Mouse (Mus musculus): ENCODE measurements at regions not wholly inside any gene's neighbourhood (a gene's known extent, or its start where the extent isn't known, plus 50 kb on each side); places are given as distances from the start of the nearest gene placed in this dataset.

DNA sequence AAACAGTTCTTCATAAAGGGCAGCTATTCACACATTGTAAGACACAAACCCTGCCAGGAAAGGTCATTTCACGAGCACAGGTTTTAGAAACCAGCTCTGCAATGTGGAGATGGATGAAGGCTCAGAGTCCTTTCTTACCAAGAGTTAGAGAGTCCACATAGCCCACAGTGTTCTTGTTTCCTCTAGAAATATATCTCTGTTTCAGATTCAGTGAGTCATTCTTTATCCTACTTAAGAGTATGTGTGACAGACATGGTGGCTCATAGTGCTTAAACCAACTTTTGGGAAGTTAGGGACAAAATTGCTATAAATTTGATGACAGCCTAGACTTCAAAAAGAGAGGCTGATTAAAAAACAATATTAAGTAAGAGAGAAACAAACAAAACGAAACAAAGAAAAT is 514.9 kb upstream of the Zfp804a start:
- DNase-seq (ENCODE audit: extremely low read depth), result no peak
- Histone ChIP-seq H3K4me1 (ENCODE audit: control insufficient read depth in 1 of 2, insufficient read depth in 2 of 2) (no peaks in the 10 kb centered on the region), H3K79me2 (replicated peaks; ENCODE audit: control insufficient read depth, extremely low read depth, insufficient read depth, poor library complexity, severe bottlenecking) (no peaks in the 10 kb centered on the region), H3K27me3 (replicated peaks) (no peaks in the 10 kb centered on the region), H3K9ac (ENCODE audit: insufficient read depth, low read depth) (no peak overlapping the region), H3K9me3 (replicated peaks; ENCODE audit: low read length) (no peaks in the 10 kb centered on the region), H3K4me2 (ENCODE audit: insufficient read depth, low read depth, poor library complexity, severe bottlenecking) (no peak overlapping the region), H3K4me3 (replicated peaks in 1 of 3; ENCODE audit: low read depth in 2 of 3, low read length in 2 of 3, poor library complexity in 1 of 3) (no peak overlapping the region), H3K27ac (ENCODE audit: insufficient read depth, low read depth) (no peak overlapping the region), H3K36me3 (replicated peaks in 1 of 2; ENCODE audit: control insufficient read depth in 1 of 2, insufficient read depth in 1 of 2, low read length in 1 of 2) (no peaks in the 10 kb centered on the region)
- TF ChIP-seq MAFK (IDR thresholded peaks at IDR 0.05; ENCODE audit: insufficient replicate concordance, low read length) (no peak), HCFC1 (IDR thresholded peaks at IDR 0.05; ENCODE audit: low read depth, low read length) (no peak)
- in situ Hi-C loops (cut with MboI; ENCODE audit: low pct_ligation_motif_present, low pct_unique_long_range_greater_than_20kb, low sequenced_read_pairs) (no loop called here), dilution Hi-C loops (cut with MboI; ENCODE audit: extremely low pct_ligation_motif_present, extremely low pct_unique_long_range_greater_than_20kb, low sequenced_read_pairs) (no loop called here)

DNA sequence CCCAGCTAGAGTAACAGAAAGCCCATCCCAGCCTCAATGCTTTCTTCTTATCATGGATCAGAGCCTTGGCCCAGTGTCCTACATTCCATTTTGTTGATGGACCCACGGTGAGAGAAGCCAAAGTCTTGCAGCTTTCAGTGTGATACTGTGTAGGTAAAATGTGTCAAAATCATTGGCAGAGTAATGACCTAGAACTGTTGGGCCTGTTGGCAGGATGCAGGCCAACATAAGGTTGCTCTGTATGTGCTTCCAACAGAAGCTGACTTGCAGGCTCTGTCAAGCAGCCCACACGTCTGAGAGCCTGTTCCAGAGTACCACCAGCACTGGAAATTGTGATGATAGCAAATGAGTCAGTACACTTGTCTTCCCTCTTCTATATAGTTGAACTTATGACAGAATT is 503.9 kb upstream of the Zfp804a start:
- in situ Hi-C loops (cut with MboI; ENCODE audit: low pct_ligation_motif_present, low pct_unique_long_range_greater_than_20kb, low sequenced_read_pairs) (no loop called here), dilution Hi-C loops (cut with MboI; ENCODE audit: extremely low pct_ligation_motif_present, extremely low pct_unique_long_range_greater_than_20kb, low sequenced_read_pairs) (no loop called here)
- Histone ChIP-seq H3K4me1 (ENCODE audit: control insufficient read depth in 1 of 2, insufficient read depth in 2 of 2) (no peaks in the 10 kb centered on the region), H3K4me3 (replicated peaks in 1 of 3; ENCODE audit: low read depth in 2 of 3, low read length in 2 of 3, poor library complexity in 1 of 3) (no peak overlapping the region), H3K9ac (ENCODE audit: insufficient read depth, low read depth) (no peak overlapping the region), H3K27ac (ENCODE audit: insufficient read depth, low read depth) (no peak overlapping the region), H3K79me2 (replicated peaks; ENCODE audit: control insufficient read depth, extremely low read depth, insufficient read depth, poor library complexity, severe bottlenecking) (no peaks in the 10 kb centered on the region), H3K27me3 (replicated peaks) (no peaks in the 10 kb centered on the region), H3K36me3 (replicated peaks in 1 of 2; ENCODE audit: control insufficient read depth in 1 of 2, insufficient read depth in 1 of 2, low read length in 1 of 2) (no peaks in the 10 kb centered on the region), H3K9me3 (replicated peaks; ENCODE audit: low read length) (peaks cover 3% of the 10 kb centered on the region), H3K4me2 (ENCODE audit: insufficient read depth, low read depth, poor library complexity, severe bottlenecking) (no peak overlapping the region)
- DNase-seq (ENCODE audit: extremely low read depth), result no peak
- TF ChIP-seq ELF1 (IDR thresholded peaks at IDR 0.05; ENCODE audit: low read depth, low read length) (no peak), JUND (conservative IDR thresholded peaks at IDR 0.05; ENCODE audit: low read depth, low read length) (no peak), MAX (IDR thresholded peaks at IDR 0.05; ENCODE audit: low read length) (no peak), ZMIZ1 (IDR thresholded peaks at IDR 0.05; ENCODE audit: low read depth, low read length) (no peak), ETS1 (conservative IDR thresholded peaks at IDR 0.05; ENCODE audit: low read depth, low read length) (no peak)

DNA sequence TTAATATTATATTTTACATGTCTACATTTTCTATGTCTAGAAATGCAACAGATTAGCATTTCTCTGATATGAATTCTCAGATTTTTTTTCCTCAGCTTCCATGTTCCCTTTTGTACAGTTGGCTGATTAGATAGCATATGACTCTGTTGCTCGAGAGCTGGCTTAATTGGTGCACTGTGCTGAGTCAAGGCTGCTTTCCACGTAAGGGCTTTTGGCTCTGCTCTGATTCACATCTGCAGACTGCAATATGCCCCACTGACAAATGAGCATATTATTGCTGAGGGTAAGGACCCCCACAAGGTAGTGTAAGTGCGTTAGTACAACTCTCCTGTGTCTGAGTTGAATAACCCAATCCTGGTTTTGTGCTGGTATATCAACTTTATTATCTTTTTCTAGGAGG is 470.9 kb upstream of the Zfp804a start:
- Histone ChIP-seq H3K4me1 (ENCODE audit: control insufficient read depth in 1 of 2, insufficient read depth in 2 of 2) (no peaks in the 10 kb centered on the region), H3K27me3 (replicated peaks) (no peaks in the 10 kb centered on the region), H3K79me2 (replicated peaks; ENCODE audit: control insufficient read depth, extremely low read depth, insufficient read depth, poor library complexity, severe bottlenecking) (no peaks in the 10 kb centered on the region), H3K27ac (ENCODE audit: insufficient read depth, low read depth) (no peak overlapping the region), H3K36me3 (replicated peaks in 1 of 2; ENCODE audit: control insufficient read depth in 1 of 2, insufficient read depth in 1 of 2, low read length in 1 of 2) (no peaks in the 10 kb centered on the region), H3K4me2 (ENCODE audit: insufficient read depth, low read depth, poor library complexity, severe bottlenecking) (no peak overlapping the region), H3K4me3 (replicated peaks in 1 of 3; ENCODE audit: low read depth in 2 of 3, low read length in 2 of 3, poor library complexity in 1 of 3) (no peak overlapping the region), H3K9me3 (replicated peaks; ENCODE audit: low read length) (no peaks in the 10 kb centered on the region), H3K9ac (ENCODE audit: insufficient read depth, low read depth) (no peak overlapping the region)
- TF ChIP-seq BHLHE40 (IDR thresholded peaks at IDR 0.05; ENCODE audit: low read depth, low read length) (no peak), MEF2A (IDR thresholded peaks at IDR 0.05; ENCODE audit: borderline replicate concordance, low read depth, low read length) (no peak), CHD2 (IDR thresholded peaks at IDR 0.05; ENCODE audit: low read length) (no peak), PAX5 (IDR thresholded peaks at IDR 0.05; ENCODE audit: low read length) (no peak), ZMIZ1 (IDR thresholded peaks at IDR 0.05; ENCODE audit: low read depth, low read length) (no peak)
- dilution Hi-C loops (cut with MboI; ENCODE audit: extremely low pct_ligation_motif_present, extremely low pct_unique_long_range_greater_than_20kb, low sequenced_read_pairs) (no loop called here), in situ Hi-C loops (cut with MboI; ENCODE audit: low pct_ligation_motif_present, low pct_unique_long_range_greater_than_20kb, low sequenced_read_pairs) (no loop called here)
- DNase-seq (ENCODE audit: extremely low read depth), result no peak

All from CH12.LX (cell line).